In genomic region chr5:3376167-3376566, GRCm38 (mm10) we compare ENCODE assay signal across 16 mouse cellular contexts.
"Had no signal": no experiment of that assay in that cellular context is flagged by ENCODE, and none has a peak within 500 bp of the region (broad histone marks: within the 10 kb centered on the region; RNA-seq: fewer than 3 reads in every experiment).

No protein-coding gene starts in this region.

- H3K27me3 ChIP-seq: limb, embryonic 12.5 days; lung, embryonic 15.5 days; megakaryocyte, embryonic 14.5 days; midbrain, embryonic 12.5 days; neural tube, embryonic 13.5 days had no signal

- ATAC-seq: midbrain, embryonic 16.5 days had no signal

- H3K4me2 ChIP-seq: limb, embryonic 12.5 days; liver, embryonic 11.5 days; lung, embryonic 15.5 days; midbrain, embryonic 12.5 days; neural tube, embryonic 13.5 days had no signal

- H3K4me3 ChIP-seq: limb, embryonic 12.5 days; lung, embryonic 15.5 days; megakaryocyte, embryonic 14.5 days; midbrain, embryonic 12.5 days; neural tube, embryonic 13.5 days had no signal

- H3K9ac ChIP-seq: limb, embryonic 12.5 days; lung, embryonic 15.5 days; midbrain, embryonic 12.5 days; neural tube, embryonic 13.5 days had no signal

- H3K27ac ChIP-seq: limb, embryonic 12.5 days; lung, embryonic 15.5 days; macrophage; midbrain, embryonic 12.5 days; neural tube, embryonic 13.5 days had no signal

- H3K36me3 ChIP-seq: limb, embryonic 12.5 days; lung, embryonic 15.5 days; midbrain, embryonic 12.5 days; neural tube, embryonic 13.5 days had no signal

- H3K4me1 ChIP-seq: midbrain, embryonic 12.5 days; neural tube, embryonic 13.5 days had no signal

- H3K9me3 ChIP-seq: limb, embryonic 12.5 days; lung, embryonic 15.5 days; megakaryocyte, embryonic 14.5 days; midbrain, embryonic 12.5 days; neural tube, embryonic 13.5 days had no signal

- DNase-seq: layer of hippocampus, adult 9-11 months; layer of hippocampus, postnatal 36 days; lung, postnatal 14 days; retina, postnatal 1 day; right cerebral cortex, postnatal 4 days; spleen, adult 18-20 months; thymus, adult 18-20 months; thymus, postnatal 14 days had no signal
